Comparison of ENCODE assay signal across 8 mouse cellular contexts in genomic region chr6:29433038-29433803, GRCm38 (mm10). TPM values are rescaled to one million over a fixed set of nuclear protein-coding genes. Genes with fewer than 3 reads are reported as not detected.
DNase-seq lines count a peak whose midpoint lies in the region; ATAC-seq and TF ChIP-seq lines count a peak whose summit lies in the region.

TSS of gene Flnc (plus strand) at chr6:29433256.

- TF ChIP-seq POLR2A in liver, adult 2 months (IDR thresholded peaks at IDR 0.05; ENCODE audit: extremely low read depth, insufficient read depth, low read length), result no peak

- peak within 1 kb of the TSS; percentile 34 for H3K9ac ChIP-seq in ES-E14 (ENCODE audit: insufficient read depth, low read depth, low read length, poor library complexity, severe bottlenecking)
- H3K9ac ChIP-seq in forebrain, embryonic 12.5 days, result peak within 1 kb of the TSS; percentile 49
- no peak within 1 kb of the TSS for H3K9ac ChIP-seq in liver, adult 2 months (ENCODE audit: low read depth, low read length)
- H3K9ac ChIP-seq in neural tube, embryonic 12.5 days, result peak within 1 kb of the TSS; percentile 51

- intact Hi-C loops in heart, postnatal 25 days (cut with DNase I), result loop anchor here (2.0 kb wide), 1 partner anchor 38 kb away; no protein-coding TSS in a partner anchor

- H3K4me2 ChIP-seq in forebrain, embryonic 12.5 days, result peak within 1 kb of the TSS; percentile 86
- H3K4me2 ChIP-seq in neural tube, embryonic 12.5 days (replicated peaks), result peak within 1 kb of the TSS; percentile 88

- H3K9me3 ChIP-seq in ES-E14 (ENCODE audit: control insufficient read depth, insufficient read depth, low read depth, low read length), result no peaks in the 10 kb centered on the region
- no peaks in the 10 kb centered on the region for H3K9me3 ChIP-seq in forebrain, embryonic 12.5 days
- H3K9me3 ChIP-seq in neural tube, embryonic 12.5 days, result no peaks in the 10 kb centered on the region

- H3K79me2 ChIP-seq in liver, adult 2 months (ENCODE audit: control insufficient read depth, insufficient read depth, low read length), result no peaks in the 10 kb centered on the region

- peaks cover 71% of the 10 kb centered on the region for H3K27me3 ChIP-seq in forebrain, embryonic 12.5 days
- H3K27me3 ChIP-seq in liver, adult 2 months (ENCODE audit: control insufficient read depth, insufficient read depth, low read length), result peaks cover 14% of the 10 kb centered on the region
- H3K27me3 ChIP-seq in neural tube, embryonic 12.5 days (replicated peaks), result peaks cover 49% of the 10 kb centered on the region

- in situ Hi-C loops in ES-E14 (cut with MboI; ENCODE audit: low sequenced_read_pairs in 2 of 2, unreplicated experiment in 2 of 2), result no loop called here

- DNase-seq in ES-E14 (ENCODE audit: low read depth, low spot score) (no peak), ZHBTc4 (ENCODE audit: low read depth, low spot score) (peak; percentile 54)
- peak; percentile 34 for DNase-seq in heart, postnatal 25 days (ENCODE audit: low spot score)
- no peak for DNase-seq in liver, adult 2 months (ENCODE audit: extremely low read depth, low read depth, low spot score)
- DNase-seq in layer of hippocampus, adult 9-10 months (ENCODE audit: low spot score), result no peak

- ATAC-seq in forebrain, embryonic 12.5 days (ENCODE audit: low FRiP score), result peak; percentile 31; the same call in 1 of the 2 replicates
- no peak for ATAC-seq in neural tube, embryonic 12.5 days (ENCODE audit: low FRiP score, low read depth)
- ATAC-seq in erythroid progenitor cell, adult 5-6 weeks (replicated peaks; ENCODE audit: low FRiP score, poor library complexity, severe bottlenecking), result no peak

- H3K4me3 ChIP-seq in ES-E14 (ENCODE audit: insufficient read depth in 1 of 2, low read depth in 1 of 2, low read length in 2 of 2, poor library complexity in 1 of 2, severe bottlenecking in 1 of 2), result peak within 1 kb of the TSS; percentile 33 to 63
- H3K4me3 ChIP-seq in forebrain, embryonic 12.5 days (replicated peaks), result peak within 1 kb of the TSS; percentile 48
- H3K4me3 ChIP-seq in liver, adult 2 months (ENCODE audit: insufficient read depth, low read depth, low read length), result peak within 1 kb of the TSS; percentile 29; the same call in 1 of the 2 replicates
- peak within 1 kb of the TSS; percentile 47 for H3K4me3 ChIP-seq in neural tube, embryonic 12.5 days

- WGBS in forebrain, embryonic 12.5 days, result 2% methylated on average over 63 of the region's 77 CpGs
- 2% methylated on average over 65 of the region's 77 CpGs for WGBS in liver, adult 2 months
- WGBS in neural tube, embryonic 12.5 days, result 2% methylated on average over 71 of the region's 77 CpGs

- H3K27ac ChIP-seq in ES-E14 (ENCODE audit: insufficient read depth, low read depth, low read length, poor library complexity, severe bottlenecking), result no peak within 1 kb of the TSS
- no peak within 1 kb of the TSS for H3K27ac ChIP-seq in forebrain, embryonic 12.5 days
- H3K27ac ChIP-seq in liver, adult 2 months (replicated peaks; ENCODE audit: insufficient read depth, low read depth, low read length), result no peak within 1 kb of the TSS
- H3K27ac ChIP-seq in neural tube, embryonic 12.5 days, result no peak within 1 kb of the TSS

- no peaks in the 10 kb centered on the region for H3K36me3 ChIP-seq in ES-E14 (ENCODE audit: control insufficient read depth, insufficient read depth, low read length, poor library complexity, severe bottlenecking)
- H3K36me3 ChIP-seq in forebrain, embryonic 12.5 days (replicated peaks), result no peaks in the 10 kb centered on the region
- no peaks in the 10 kb centered on the region for H3K36me3 ChIP-seq in liver, adult 2 months (ENCODE audit: control insufficient read depth, insufficient read depth, low read length)
- no peaks in the 10 kb centered on the region for H3K36me3 ChIP-seq in neural tube, embryonic 12.5 days

- TF ChIP-seq CTCF in liver, adult 2 months (IDR thresholded peaks at IDR 0.05; ENCODE audit: low read depth, low read length), result no peak

- H3K4me1 ChIP-seq in ES-E14 (ENCODE audit: control insufficient read depth in 2 of 2, insufficient read depth in 2 of 2, low read length in 2 of 2, poor library complexity in 1 of 2), result peaks cover 0 to 23% of the 10 kb centered on the region in 2 experiments; a peak in 2 of 4 replicates
- peaks cover 48% of the 10 kb centered on the region for H3K4me1 ChIP-seq in forebrain, embryonic 12.5 days
- no peaks in the 10 kb centered on the region; the same call in 1 of the 2 replicates for H3K4me1 ChIP-seq in liver, adult 2 months (ENCODE audit: control insufficient read depth, insufficient read depth, low read length)
- H3K4me1 ChIP-seq in neural tube, embryonic 12.5 days, result peaks cover 42% of the 10 kb centered on the region

TF ChIP-seq in ES-E14, 5 proteins besides CTCF, POLR2A, EP300 and RAD21:
- TF ChIP-seq MAFK (IDR thresholded peaks at IDR 0.05; ENCODE audit: insufficient read depth, low read depth, low read length) (no peak), ZC3H11A (IDR thresholded peaks at IDR 0.05; ENCODE audit: borderline replicate concordance, low read depth, low read length) (no peak), ZNF384 (IDR thresholded peaks at IDR 0.05; ENCODE audit: low read depth, low read length) (no peak), CHD2 (IDR thresholded peaks at IDR 0.05; ENCODE audit: low read depth, low read length) (no peak), HCFC1 (IDR thresholded peaks at IDR 0.05; ENCODE audit: borderline replicate concordance, insufficient read depth, low read length) (no peak)

RNA-seq across cellular contexts. Expression of gene Flnc, which starts in this region (rescaled TPM):
- total RNA-seq in ES-E14 (2012; rRNA removed), result 64.9 and 86.4 TPM in 2 replicates
- 4.1 and 4.5 TPM in 2 replicates for polyA plus RNA-seq in forebrain, embryonic 12.5 days (2016; fragmentation: Nextera tagmentation; extraction: Ambion mirVana)
- total RNA-seq in heart, postnatal 25 days (2021), result 100 to 1,000 TPM; 201 to 220 TPM
- 0.07 and 0.28 TPM in 2 replicates for total RNA-seq in liver, adult 2 months (2014; rRNA removed)
- 0.04 and 0.09 TPM in 2 replicates for polyA plus RNA-seq in liver, adult 2 months (2012; rRNA removed)
- 10.1 and 11.1 TPM in 2 replicates for polyA plus RNA-seq in neural tube, embryonic 12.5 days (2016; fragmentation: Nextera tagmentation; extraction: Ambion mirVana)
- not detected in 2 replicates for total RNA-seq in erythroid progenitor cell, adult 5-6 weeks (2015; ENCODE audit: low replicate concordance)
- total RNA-seq in erythroid progenitor cell, adult 5-6 weeks (2017; ENCODE audit: low replicate concordance), result not detected in 2 replicates

Comparison
In these comparisons a context has a peak if more than half of its experiments do, and no peak if none do; other contexts are left out.
1. RNA of gene Flnc (total RNA-seq): 201 to 220 TPM in heart, postnatal 25 days and 64.9 to 86.4 TPM in ES-E14; 0.07 to 0.28 TPM in liver, adult 2 months and not detected in erythroid progenitor cell, adult 5-6 weeks; every median in the first group is over 10 times any median in the second.
2. DNase-seq: peak in ZHBTc4 (single experiment) and heart, postnatal 25 days (single experiment); none in ES-E14 (single experiment), liver, adult 2 months (single experiment) and layer of hippocampus, adult 9-10 months (single experiment).
3. Peak in every context shown above with its lines, with median percentiles within 50 percentile points of each other: H3K4me3 ChIP-seq.